Mouse (Mus musculus) megakaryocyte-erythroid progenitor cell, adult 5-6 weeks (primary cell): ENCODE results near the gene Smc4. TPM values are rescaled to one million over a fixed set of nuclear protein-coding genes. Genes with fewer than 3 reads are reported as not detected.
"Not testable (repeated sequence)": the region's sequence is repeated elsewhere in the genome, so short reads cannot be mapped to it uniquely, and the experiment has no call there.

Source experiments
- ATAC-seq: replicated peaks from 2 replicates; pipeline ENCODE4 v1.8.0; 2016; ENCODE audit warnings: mild to moderate bottlenecking, inconsistent platforms; ENCODE audit not compliant: severe bottlenecking, poor library complexity, low FRiP score, low TSS enrichment
- total RNA-seq, 2 experiments: library from RNA; stranded (forward) in 1 of 2; stranded (reverse) in 1 of 2; fragments of 200-1000, 215-1000 nt in 1 of 2; fragments of >200 nt in 1 of 2; fragmentation: Nextera tagmentation in 1 of 2; gene quantifications; 2 replicates each; pipeline ENCODE4 v1.2.3; 2014 to 2017

Smc4 gene
- total RNA-seq, 2 experiments from 2014 or later, result 219 to 621 TPM

DNA sequence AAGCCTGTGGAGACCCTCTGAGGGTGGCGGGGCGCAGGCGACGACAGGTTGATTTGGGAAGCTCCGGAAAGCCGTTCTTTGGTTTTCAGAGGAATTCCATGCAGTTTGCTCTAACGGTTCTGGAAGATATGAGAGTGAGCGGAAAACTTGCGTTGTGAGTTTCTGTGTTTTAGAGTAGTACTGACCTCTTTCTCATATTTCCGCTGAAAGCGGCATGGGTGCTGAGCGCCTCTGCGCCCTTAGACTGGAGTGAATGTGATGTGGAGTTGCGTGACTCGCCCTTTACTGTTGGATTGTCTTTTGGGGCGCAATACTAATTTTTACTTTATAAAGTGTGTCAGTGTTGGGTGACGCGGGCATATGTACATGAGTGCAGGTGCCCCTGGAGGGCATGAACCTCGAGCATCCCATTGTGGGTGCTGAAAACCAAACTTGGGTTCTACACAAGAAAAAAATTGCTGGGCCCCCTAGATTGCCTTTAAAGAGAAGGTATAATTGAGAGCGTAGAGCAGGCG is 1.8 kb downstream of the Smc4 start:
- no peak for ATAC-seq

DNA sequence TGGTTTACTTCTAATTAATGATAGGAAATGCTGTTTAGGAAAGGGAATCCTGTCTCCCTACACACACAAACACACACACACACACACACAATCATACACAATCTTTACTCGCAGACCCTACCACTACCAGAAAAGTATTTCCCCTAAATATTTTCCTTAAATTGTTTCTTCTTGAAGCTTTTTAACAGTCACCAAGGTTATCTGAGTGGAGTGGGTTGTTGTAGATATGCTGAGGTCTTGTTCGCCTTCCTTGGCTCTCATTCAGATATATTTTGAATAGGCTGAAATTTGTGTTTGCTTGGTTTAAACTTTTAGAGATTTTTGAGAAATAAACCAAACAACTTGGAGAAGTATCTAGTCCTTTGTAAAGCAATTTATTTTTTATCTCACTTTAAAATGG is 4.3 kb downstream of the Smc4 start:
- no peak for ATAC-seq

DNA sequence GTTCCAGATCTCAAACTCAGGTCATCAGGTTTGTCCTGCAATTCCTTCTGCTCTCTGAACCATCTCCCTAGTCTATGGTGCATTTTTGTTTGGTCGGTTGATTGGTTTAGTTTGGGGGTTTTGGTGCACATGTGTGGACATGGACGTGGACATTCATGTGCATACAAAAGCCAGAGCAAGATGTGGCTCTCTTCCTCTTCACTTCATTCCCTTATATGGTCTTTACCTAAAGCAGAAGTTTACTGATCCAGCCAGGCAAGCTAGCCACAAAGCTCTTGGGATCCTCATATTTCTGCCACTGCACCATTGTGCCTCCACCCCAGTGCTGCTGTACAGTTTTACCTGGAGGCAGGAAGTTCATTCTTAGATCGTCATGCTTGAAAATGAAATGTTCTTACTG is 12.6 kb downstream of the Smc4 start:
- no peak for ATAC-seq

DNA sequence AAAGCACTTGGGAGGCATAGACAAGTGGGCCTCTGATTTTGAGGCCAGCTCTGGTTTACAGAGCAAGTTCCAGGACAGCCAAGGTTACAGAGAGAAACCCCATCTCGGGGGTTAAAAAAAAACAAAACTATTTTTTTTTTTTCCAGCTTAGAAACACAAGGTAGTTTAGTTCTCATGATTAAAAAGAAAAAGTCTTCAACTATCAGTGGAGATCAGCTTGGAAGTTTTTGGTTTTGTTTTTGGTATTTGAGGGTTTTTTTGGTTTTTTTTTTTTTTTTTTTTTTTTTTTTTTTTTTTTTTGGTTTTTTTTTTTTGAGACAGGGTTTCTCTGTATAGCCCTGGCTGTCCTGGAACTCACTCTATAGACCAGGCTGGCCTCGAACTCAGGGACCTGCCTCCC is 14.1 kb downstream of the Smc4 start:
- not testable (repeated sequence) for ATAC-seq

DNA sequence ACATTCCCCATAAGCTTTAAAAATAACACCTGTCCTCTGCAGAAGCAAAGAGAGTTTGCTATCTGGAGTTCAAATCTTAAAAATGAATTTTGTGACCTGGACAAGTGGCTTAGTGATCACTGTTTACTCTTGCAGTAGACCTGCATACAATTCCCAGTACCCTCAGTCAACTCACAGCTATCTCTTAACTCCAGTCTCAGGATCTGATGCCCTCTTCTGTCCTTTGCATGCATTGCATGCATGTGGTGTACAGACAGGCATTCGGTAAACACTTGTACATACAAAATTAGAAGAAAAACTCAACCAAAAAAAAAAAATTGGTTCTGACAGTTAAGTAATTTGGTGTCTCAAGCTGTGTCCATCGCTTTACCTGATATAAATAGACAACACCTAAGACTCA is 15.7 kb downstream of the Smc4 start:
- peak; percentile 80 for ATAC-seq

DNA sequence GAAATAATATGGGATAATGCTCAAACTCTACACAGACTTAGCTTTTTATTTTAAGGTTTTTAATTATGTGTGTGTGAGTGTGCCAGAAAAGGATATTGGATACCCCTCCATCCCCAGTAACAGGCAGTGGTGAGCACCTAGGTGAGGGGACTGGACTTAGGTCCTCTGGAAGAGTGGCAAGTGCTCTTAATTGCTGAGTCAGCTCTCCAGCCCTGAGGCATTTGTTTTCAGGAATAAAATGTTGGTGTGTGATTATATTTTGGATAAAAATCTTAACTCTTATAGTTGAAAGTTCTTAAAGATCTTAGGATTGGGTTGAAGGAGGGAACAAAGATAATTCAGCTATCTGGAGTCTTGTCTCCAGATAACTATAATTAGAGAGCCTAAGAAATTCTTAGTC is 16.2 kb downstream of the Smc4 start:
- no peak for ATAC-seq

DNA sequence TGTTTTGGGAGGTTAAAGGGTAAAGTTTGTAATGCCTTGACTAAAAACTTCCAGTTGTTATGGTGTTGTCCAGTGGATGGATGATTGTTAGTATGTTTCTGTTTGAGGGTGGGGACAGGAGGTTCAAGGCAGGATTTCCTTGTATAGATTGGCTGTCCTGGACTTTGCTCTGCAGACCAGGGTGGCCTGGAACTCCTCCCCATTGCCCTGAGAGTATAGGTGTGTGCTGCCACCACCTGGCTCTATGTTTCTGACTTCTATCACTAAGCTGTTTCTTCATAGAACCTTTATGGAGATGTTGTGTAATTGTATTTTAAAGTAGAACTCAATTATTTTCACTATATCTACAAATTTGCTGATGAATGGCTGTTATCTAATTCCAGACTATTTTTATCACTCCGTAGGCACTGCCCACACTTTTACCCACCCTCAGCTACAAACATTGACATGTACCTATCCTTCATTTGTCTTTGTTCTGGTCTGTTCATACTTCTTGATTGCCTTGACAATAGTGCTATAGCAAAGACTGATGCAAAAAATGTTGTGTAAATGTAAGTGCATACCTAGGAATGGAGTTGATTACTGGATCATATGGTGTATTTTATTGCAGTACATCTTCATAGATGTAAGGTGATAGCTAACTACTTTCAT is 21.7 kb downstream of the Smc4 start:
- no peak for ATAC-seq

DNA sequence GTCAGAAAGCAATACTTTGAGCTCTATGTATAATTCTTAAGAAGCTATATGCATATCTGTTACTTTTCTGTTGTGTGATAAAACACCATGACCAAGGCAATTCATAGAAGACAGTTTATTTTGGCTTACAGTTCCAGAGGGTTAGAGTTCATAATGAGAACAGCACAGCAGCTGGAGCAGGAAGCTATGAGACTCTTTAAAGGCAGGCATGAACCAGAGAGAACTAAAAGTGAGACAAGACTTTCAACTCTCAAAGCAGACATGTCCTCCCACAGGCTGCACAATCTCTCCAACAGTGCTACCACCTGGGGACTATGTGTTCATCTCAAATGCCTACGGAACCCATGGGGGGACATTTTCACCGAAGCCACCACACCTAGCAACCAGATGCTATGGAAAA is 35.6 kb downstream of the Smc4 start:
- no peak for ATAC-seq

DNA sequence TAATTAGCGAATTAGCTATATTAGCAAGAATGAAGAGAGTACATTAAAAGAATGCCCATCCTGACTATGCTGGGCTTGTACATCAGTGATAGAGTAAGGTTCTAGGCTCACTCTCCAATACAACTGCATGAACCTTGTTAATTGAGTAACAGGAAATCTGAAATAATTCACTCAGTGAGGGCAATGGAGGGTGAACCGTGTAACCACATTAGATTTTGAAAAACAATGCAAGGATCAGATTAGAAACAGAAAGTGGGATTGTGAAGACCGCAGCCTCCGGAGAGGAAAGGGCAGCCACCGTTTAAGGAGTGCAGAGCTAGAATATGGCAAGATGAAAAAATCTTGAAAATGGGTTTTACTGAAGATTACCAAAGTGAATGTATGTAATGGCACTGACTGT is 36.8 kb downstream of the Smc4 start:
- ATAC-seq, result no peak

DNA sequence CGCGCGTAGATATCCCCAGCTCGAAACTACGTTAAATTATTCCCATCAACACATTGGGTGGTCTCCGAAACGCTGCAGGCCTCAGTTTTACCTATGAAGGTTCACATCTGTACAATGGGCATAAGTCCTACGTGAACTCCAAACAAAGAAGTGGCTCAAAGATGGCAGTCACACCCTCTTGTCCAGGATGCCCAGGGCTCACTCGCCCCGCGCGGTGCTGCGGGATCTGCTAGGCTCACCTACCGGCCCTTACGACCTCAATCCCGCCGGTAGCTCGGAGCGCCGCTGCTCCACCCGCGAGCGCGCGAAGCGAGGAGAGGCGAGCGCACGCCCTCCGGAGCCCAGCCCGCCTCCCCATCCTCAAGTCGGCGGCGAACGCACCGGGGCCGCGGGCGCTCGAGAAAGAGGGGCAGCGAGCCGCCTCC is 39.6 kb downstream of the Smc4 start:
- peak; percentile 16 for ATAC-seq

DNA sequence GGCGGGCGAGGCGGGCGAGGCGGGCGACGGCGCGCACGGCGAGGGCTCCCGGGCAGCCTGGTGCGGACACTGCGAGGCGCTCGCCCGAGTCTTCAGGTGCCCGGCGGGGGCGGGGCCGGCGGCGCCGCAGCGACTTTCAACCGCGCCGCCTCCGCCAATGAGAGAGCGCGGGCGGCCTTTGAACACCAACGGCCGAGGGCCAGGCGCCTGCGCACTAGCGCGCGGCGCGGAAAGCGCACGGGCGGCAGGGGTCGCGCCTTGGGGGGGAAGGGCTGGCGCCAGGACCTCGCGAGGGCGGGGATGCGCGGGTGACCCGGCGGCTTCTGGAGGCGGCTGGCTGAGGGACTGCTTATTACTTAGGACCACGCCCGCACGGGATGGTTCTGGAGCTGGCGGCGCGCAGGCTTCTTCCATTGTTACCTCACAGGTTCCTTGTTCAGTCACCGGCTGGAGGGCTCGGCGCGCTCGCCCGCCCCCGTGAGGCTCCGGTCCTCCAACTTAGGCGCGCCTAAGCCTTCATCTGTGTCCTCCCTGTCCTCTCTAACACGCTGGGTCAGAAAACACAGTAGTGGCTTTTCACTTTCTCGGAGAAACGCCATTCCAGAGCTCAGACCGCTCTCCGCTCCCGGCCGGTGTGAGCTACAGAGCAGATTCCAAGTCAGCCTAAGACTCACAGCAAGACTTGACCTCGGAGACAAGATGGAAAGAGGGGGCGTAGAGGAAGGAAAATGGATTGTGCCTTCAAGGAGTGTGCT is 40.3 kb downstream of the Smc4 start, which contains the start of gene Trim59:
Gene Trim59, minus strand, starts transcription at position 111 of the 755 bp plus-strand sequence.
- ATAC-seq, result peak; percentile 77

DNA sequence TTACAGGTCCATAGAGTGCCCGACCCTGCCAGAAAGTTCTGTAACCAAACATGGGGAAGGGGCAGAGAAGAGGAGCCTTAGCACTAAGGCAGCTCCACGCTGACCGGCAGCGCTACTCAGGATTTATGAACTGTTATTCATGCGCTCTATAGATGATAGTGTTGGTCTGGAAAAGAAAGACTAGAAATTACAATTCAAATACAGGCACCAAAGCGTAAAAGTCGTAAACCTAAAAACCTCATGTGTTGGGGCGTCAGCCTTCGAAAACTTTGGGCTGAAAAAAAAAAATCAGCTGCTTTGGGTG is 40.8 kb downstream of the Smc4 start:
- peak; percentile 14; the same call in 1 of the 2 replicates for ATAC-seq

DNA sequence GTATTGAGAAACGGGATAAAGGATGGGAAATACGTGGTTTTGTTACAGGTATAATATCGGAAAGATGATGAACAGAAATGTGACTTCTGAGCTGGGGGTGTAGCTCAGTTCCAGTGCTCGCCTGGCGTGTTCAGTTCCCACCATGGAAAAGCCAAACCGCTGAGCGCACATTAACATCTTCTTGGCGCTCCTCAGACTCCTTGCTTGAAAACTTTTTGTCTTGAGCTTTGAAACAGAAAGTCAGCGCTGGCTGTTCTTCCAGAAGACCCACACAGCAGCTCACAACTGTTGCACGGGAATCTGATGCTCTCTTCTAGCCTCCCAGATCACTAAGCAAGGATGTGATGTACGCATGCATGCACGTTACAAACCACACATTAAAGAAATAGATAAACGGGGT is 41.2 kb downstream of the Smc4 start:
- ATAC-seq, result no peak

DNA sequence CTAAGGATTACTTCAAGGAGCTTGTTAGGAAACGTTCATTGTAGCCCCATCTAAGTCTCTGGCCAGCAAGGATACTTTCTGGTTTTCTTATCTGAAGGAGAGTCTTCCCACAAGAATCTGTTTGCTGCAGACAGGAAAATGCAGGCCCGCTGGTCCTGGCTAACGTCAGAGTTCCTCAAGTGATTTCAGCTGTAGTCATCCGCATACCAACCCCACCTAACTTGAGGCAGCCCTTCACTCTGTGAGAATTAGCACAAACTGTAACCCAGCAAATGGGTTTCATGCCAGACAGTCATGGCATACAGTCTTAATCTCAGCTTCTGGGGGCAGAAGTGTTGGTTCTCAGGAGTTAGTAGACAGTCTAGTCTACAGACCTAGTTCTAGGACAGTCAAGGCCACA is 42.0 kb downstream of the Smc4 start:
- peak; percentile 19; the same call in 1 of the 2 replicates for ATAC-seq

DNA sequence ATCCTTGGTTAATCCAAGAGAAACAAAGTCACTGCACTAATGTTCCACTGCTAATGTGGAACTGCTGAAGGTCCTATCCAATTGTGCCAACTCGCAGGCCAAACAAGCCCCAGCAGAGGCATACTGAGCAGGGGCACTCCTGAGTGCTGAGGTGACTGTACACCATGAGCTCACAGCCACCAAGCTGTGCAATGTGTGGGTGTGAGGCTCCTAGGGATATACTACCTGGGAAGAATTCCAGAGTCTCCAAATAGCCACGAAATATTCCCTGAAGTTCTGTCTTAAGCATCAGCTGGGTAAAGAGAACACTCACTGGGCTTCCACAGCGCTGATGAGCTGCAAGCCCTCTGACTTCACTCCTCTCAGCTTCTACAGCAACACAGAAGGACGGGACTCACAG is 43.1 kb downstream of the Smc4 start:
- no peak for ATAC-seq

DNA sequence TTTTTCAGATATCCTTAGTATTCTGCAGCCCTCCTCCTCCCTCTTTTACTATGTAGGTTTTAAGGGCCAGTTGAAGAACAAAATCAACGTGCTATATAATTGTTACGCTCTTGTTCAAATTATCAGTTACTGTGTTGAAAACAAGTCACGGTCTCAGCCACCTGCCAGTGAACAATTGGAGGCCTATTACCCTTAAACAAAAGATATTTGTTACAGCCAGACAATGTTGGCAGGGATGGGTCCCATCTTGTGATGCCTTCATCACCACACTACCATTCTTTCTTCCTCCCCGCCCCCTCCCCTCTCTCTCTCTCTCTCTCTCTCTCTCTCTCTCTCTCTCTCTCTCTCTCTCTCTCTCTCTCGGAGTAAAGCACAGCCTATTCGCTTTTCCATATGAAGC is 44.5 kb downstream of the Smc4 start:
- ATAC-seq, result no peak

DNA sequence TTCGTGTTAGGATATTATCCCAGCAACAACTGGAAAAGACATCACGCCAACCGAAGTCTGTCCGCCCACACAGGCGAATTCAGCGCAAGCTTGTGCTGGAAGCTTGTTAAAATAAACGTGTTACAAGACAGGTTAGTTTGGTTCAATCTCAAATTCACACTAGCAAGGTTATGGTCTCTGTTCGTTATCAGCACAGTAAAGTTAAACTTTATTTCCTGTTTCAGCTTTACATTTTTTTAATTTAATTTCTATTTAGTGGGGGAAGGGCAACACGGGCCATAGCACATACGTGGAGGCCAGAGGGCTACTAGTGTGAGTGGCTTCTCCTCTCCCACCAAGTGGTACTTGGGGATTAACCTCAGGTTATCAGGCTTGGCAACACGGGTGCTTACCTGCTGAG is 47.4 kb downstream of the Smc4 start:
- no peak for ATAC-seq

DNA sequence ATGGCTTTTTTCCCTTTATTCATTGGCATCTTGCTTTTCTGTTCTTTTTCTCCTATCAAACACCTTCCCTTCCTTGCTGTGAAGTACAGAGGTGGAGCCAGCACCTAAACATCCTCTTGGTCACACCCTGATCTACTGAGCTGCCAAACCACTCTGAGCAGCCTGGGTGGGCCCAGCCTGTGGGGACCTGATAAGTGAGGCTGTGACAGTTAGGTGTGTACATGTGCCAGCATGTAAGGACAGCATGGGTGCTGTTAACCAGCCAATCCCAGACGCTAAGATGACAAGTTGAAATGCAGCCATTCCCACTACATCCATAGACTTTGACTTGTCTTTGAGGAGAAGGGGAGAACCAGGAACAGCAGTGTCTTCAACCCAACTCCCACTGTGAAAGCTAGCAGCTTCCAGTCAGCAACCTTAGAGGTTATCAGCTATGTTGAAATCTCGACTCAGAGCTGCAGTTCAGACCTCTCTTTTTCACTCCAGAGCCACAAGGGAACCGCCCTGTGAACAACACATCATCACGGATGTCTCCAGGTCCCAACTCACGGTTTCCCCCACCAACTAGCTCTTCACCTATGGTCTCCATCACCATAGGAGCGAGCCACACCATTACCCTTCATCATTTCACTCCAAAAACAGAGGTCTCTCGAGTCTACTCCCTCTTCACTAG is 50.4 kb downstream of the Smc4 start:
- ATAC-seq, result peak; percentile 99

DNA sequence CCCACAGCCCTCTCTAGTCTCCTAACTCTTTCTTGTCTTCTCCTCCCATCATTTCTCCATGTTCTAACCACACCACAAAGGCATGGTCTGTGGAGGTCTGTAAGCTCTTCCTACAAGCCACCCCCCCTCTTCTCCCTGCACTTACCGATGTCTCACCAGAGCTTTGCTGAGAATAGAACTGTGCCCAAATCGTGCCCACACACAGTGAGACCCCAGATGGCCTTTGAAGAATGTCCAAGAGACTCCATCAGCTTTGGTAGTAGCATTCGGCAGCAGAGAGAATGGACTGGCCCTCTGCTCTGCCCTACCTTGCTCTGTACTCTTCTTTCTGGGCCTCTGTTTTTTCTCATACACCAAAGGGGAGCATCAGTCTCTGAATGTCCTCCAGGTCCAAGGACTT is 51.3 kb downstream of the Smc4 start:
- ATAC-seq, result no peak

DNA sequence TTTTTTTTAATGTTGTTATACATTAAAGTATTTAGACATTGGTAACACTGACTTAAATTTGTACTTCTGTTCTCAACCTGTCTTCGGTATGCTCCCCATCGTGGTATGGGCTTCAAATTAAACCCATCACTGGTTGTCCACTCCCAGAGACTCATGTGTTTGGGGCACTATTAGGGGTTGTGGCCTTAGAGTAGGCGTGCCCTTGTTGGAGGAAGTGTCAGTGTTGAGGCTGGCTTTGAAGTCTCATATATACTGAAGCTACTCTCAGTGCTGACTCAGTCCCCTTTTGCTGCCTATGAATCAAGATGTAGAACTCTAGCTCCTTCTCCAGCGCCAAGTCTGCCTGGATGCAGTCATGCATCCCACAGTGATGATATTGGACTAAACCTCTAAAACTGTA is 56.1 kb downstream of the Smc4 start:
- ATAC-seq, result no peak

DNA sequence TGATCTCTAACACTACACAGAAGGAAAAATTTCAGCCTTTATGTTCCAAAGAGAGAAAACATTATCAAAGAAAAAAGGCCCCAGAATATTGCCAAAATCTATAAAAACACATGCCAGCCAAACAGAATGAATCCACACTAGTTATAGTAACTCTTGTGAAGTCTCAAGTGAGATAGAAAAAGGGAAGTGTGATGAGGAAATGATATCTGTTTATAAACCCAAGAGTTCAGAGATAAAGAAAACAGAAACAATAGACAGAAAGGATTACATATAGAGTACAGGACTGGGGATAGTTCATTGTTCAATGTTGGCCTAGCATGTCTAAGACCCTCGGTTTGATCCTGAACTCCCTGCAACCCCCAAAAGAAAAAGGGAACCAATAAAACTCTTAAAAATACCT is 58.2 kb downstream of the Smc4 start:
- no peak for ATAC-seq
